Comparison of ENCODE assay signal across 10 mouse cellular contexts in the genomic region with DNA sequence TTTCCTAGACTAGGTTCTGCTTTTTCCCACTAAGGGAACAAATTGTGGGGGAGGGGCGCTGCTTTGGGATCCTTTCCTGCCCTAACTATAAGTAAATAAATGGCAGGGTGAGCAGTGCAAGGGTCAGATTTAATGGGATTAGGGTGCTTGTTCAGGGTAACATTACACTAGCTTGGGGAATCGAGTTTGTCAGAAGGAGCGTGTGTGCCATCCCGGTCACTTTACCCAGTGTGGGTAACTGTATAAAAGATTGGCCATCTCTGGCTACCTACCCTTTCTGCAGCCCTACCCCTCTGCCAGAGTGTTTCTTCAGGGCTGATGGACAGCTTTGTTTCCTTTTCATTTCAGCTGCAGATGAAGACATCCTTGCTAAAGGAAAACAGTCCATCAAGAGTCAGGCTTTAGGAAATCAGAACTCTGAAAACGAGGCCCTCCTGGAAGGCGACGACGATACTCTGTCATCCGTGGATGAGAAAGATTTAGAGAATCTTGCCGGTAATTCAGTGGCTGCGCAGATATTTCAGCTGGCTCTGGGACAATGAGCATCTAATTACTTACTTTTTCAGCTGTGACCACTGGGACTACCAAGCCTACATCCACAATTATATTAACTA. TPM values are rescaled to one million over a fixed set of nuclear protein-coding genes. Genes with fewer than 3 reads are reported as not detected.
DNase-seq lines count a peak whose midpoint lies in the region; ATAC-seq and TF ChIP-seq lines count a peak whose summit lies in the region.
"Had no signal": no experiment of that assay in that cellular context is flagged by ENCODE, and none has a peak within 500 bp of the region (broad histone marks: within the 10 kb centered on the region; RNA-seq: fewer than 3 reads in every experiment).

No protein-coding gene starts in this region.

- peak; percentile 32 to 54 for DNase-seq in kidney, postnatal 4 days
- no peak for DNase-seq in kidney, adult 8-10 months
- DNase-seq in hindbrain, embryonic 10.5 days (ENCODE audit: low spot score) = peak; percentile 39
- peak; percentile 78 for DNase-seq in liver, adult 2 months (ENCODE audit: extremely low read depth, low read depth, low spot score)
- no peak for DNase-seq in heart, adult 18-20 months
- no peak for DNase-seq in heart, postnatal 4 days
- no peak for DNase-seq in left cerebral cortex, adult 8-10 months (ENCODE audit: low spot score in 2 of 2)
- DNase-seq: lung, postnatal 4 days; thymus, adult 18-20 months had no signal

- no peaks in the 10 kb centered on the region for H3K36me3 ChIP-seq in hindbrain, embryonic 10.5 days
- no peaks in the 10 kb centered on the region for H3K36me3 ChIP-seq in liver, adult 2 months (ENCODE audit: control insufficient read depth, insufficient read depth, low read length)
- no peaks in the 10 kb centered on the region for H3K36me3 ChIP-seq in neural tube, embryonic 14.5 days (ENCODE audit: control insufficient read depth, insufficient read depth, low read length)

- H3K4me2 ChIP-seq in neural tube, embryonic 14.5 days (ENCODE audit: low read depth, low read length) = peak overlapping the region; percentile 42

- no peak for TF ChIP-seq POLR2A in liver, adult 2 months (IDR thresholded peaks at IDR 0.05; ENCODE audit: extremely low read depth, insufficient read depth, low read length)

- H3K27ac ChIP-seq in hindbrain, embryonic 10.5 days = peak overlapping the region; percentile 37
- H3K27ac ChIP-seq in liver, adult 2 months (replicated peaks; ENCODE audit: insufficient read depth, low read depth, low read length) = peak overlapping the region; percentile 56
- peak overlapping the region; percentile 64 for H3K27ac ChIP-seq in neural tube, embryonic 14.5 days (ENCODE audit: low read depth, low read length)

- peak; percentile 33; the same call in 1 of the 2 replicates for ATAC-seq in neural tube, embryonic 14.5 days (ENCODE audit: low read depth)

- peaks cover 20% of the 10 kb centered on the region for H3K27me3 ChIP-seq in hindbrain, embryonic 10.5 days (ENCODE audit: insufficient read depth, poor library complexity, severe bottlenecking)
- H3K27me3 ChIP-seq in liver, adult 2 months (ENCODE audit: control insufficient read depth, insufficient read depth, low read length) = no peaks in the 10 kb centered on the region
- H3K27me3 ChIP-seq in neural tube, embryonic 14.5 days (ENCODE audit: control insufficient read depth, insufficient read depth, low read length) = no peaks in the 10 kb centered on the region

- H3K4me1 ChIP-seq in hindbrain, embryonic 10.5 days (replicated peaks) = peaks cover 21% of the 10 kb centered on the region
- H3K4me1 ChIP-seq in liver, adult 2 months (ENCODE audit: control insufficient read depth, insufficient read depth, low read length) = peaks cover 9% of the 10 kb centered on the region
- H3K4me1 ChIP-seq in neural tube, embryonic 14.5 days (ENCODE audit: control insufficient read depth, insufficient read depth, low read length) = peaks cover 16% of the 10 kb centered on the region

- no peak for TF ChIP-seq CTCF in liver, adult 2 months (IDR thresholded peaks at IDR 0.05; ENCODE audit: low read depth, low read length)

- peak overlapping the region; percentile 28 for H3K4me3 ChIP-seq in hindbrain, embryonic 10.5 days
- H3K4me3 ChIP-seq in liver, adult 2 months (ENCODE audit: insufficient read depth, low read depth, low read length) = no peak overlapping the region
- no peak overlapping the region; the same call in 1 of the 2 replicates for H3K4me3 ChIP-seq in neural tube, embryonic 14.5 days (ENCODE audit: low read depth, low read length)

- WGBS in hindbrain, embryonic 10.5 days = 27% methylated on average over 11 of the region's 11 CpGs
- 45% methylated on average over 11 of the region's 11 CpGs for WGBS in liver, adult 2 months
- 29% methylated on average over 11 of the region's 11 CpGs for WGBS in neural tube, embryonic 14.5 days

- no peak overlapping the region; the same call in 1 of the 2 replicates for H3K9ac ChIP-seq in liver, adult 2 months (ENCODE audit: low read depth, low read length)
- H3K9ac ChIP-seq in neural tube, embryonic 14.5 days (replicated peaks; ENCODE audit: low read depth, low read length) = peak overlapping the region; percentile 41; the same call in 1 of the 2 replicates

- no peaks in the 10 kb centered on the region for H3K79me2 ChIP-seq in liver, adult 2 months (ENCODE audit: control insufficient read depth, insufficient read depth, low read length)

- no peaks in the 10 kb centered on the region for H3K9me3 ChIP-seq in hindbrain, embryonic 10.5 days
- H3K9me3 ChIP-seq in neural tube, embryonic 14.5 days (ENCODE audit: control insufficient read depth, low read length) = no peaks in the 10 kb centered on the region

RNA-seq across cellular contexts. Expression of gene Mab21l2, which starts 8.8 kb away (rescaled TPM):
- 37.6 and 121 TPM in 2 replicates for polyA plus RNA-seq in hindbrain, embryonic 10.5 days (2016; fragmentation: Nextera tagmentation; extraction: Ambion mirVana)
- 0.07 TPM in 1 of 2 replicates, not detected in the other for total RNA-seq in liver, adult 2 months (2014; rRNA removed)
- 0.11 and 0.28 TPM in 2 replicates for polyA plus RNA-seq in liver, adult 2 months (2012; rRNA removed)
- 246 and 271 TPM in 2 replicates for polyA plus RNA-seq in neural tube, embryonic 14.5 days (2014; fragmentation: Nextera tagmentation; extraction: Ambion mirVana)
- under 1 TPM in 1 of 2 experiments, not detected in 1; 0.17 TPM for total RNA-seq in heart, adult 18-20 months (2021)
- total RNA-seq in heart, postnatal 4 days (2021) = under 1 TPM in 1 of 2 experiments, not detected in 1; 0.32 TPM
- under 1 TPM; 0.41 to 0.80 (median 0.54) TPM for total RNA-seq in left cerebral cortex, adult 8-10 months (2022)

Comparison
In these comparisons a context has a peak if more than half of its experiments do, and no peak if none do; other contexts are left out.
1. DNase-seq: peak in kidney, postnatal 4 days (2 of 2), hindbrain, embryonic 10.5 days (single experiment) and liver, adult 2 months (single experiment); none in kidney, adult 8-10 months (0 of 2), heart, adult 18-20 months (0 of 2), heart, postnatal 4 days (single experiment) and left cerebral cortex, adult 8-10 months (0 of 2).
2. Peak in every context shown above with its lines, with median percentiles within 50 percentile points of each other: H3K27ac ChIP-seq.